Mouse (Mus musculus): ENCODE measurements at regions not wholly inside any gene's neighbourhood (a gene's known extent, or its start where the extent isn't known, plus 50 kb on each side); places are given as distances from the start of the nearest gene placed in this dataset.

DNA sequence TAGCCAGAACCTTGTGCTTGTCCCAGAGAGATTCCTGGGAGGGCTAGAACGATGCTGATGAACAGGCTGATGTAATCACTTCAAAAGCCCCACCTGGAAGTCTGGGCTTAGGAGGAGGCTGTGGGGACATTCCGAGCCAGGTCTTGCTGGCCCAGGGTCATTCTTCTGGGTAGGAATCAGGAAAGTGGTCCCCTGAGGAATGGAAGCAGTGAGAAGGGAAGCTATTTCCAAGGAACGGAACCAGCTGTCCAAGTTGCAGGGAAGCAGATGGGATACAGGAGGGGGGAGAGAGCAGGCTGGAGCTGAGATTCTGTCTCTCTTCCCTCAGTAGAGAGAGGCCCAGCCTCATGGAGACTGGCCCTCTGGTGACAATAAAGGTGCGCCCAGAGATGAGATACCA is 243.9 kb downstream of the Tcf7l2 start:
- DNase-seq (ENCODE audit: extremely low spot score in 1 of 2, low spot score in 1 of 2): peak in 1 of 2 experiments; percentile 15

DNA sequence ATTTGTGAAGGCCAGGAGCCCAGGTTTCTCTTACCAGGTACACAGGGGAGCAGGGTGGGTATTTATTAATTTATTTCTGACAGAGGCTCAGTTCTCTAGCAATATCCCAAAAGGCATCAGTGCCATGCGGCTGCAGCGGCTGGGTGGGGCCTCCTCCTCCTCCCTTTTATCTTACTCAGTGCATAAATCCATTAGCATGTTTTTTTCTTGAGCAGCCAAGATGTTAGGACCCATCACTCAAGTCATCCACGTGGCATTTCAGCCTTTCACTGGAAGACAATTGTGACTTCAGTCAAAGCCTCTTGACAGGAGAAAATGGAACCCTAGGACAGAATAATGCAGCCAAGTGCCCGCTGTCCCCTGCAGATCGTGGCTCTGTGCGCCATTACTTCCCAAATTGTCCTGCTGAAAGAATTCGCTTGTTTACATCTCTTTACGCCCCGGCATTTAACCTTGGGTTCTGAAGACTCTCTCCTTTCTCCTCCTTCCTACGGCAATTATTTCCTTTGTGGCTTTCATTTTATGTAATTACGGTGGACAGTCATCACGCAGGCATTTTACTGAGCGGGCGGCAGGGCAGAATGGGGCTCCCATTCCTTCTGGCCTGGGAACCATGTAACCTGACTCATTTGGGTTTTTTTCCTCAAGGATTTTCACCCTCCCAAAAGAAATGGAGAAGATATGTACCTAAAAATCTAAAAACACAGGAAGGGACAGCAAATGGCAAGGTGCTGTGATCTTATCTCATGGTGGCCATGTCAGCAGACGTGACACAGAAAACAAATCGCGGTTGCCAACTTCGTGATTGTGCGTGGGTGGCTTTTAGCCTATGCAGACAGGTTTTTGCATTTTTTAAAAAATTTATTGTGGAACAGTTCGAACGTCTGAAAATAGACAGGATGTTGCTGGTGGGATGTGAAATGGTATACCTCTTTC is 250.4 kb downstream of the Tcf7l2 start:
- peak in 1 of 2 experiments; percentile 11 for DNase-seq (ENCODE audit: extremely low spot score in 1 of 2, low spot score in 1 of 2)

DNA sequence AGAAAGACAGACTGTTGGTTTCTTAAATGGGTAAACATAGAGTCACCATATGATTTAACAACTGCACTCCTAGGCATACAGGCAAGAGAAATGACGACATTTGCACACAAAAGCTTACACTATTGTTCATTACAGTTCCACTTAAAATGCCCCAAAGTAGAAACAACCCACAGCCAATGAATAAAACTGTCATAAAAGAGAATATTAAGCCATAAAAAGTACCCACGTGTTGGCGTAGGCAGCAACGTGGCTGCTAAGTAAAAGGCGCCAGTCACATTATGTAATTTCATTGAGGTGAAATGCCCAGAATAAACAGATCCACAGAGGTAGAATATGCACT is 251.1 kb downstream of the Tcf7l2 start:
- DNase-seq (ENCODE audit: extremely low spot score in 1 of 2, low spot score in 1 of 2): no peak

DNA sequence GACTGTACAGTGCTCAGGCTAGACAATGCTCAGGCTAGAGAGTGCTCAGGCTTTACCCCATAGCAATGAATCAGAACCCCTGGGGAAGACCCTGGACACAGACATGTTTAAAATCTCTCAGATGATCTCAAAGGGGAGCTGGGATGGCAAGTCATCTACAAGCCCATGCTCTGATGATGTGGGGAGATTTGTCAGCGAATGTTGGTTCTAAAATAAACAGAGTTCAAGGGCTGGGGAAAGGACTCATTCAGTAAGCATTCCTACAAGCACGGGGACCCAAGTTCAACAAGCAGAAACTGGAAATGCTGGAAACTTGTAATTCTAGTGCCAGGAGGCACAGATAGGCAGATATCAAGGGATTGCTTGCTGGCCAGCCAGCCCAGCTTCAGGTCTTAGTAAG is 254.1 kb downstream of the Tcf7l2 start:
- no peak for DNase-seq (ENCODE audit: extremely low spot score in 1 of 2, low spot score in 1 of 2)

DNA sequence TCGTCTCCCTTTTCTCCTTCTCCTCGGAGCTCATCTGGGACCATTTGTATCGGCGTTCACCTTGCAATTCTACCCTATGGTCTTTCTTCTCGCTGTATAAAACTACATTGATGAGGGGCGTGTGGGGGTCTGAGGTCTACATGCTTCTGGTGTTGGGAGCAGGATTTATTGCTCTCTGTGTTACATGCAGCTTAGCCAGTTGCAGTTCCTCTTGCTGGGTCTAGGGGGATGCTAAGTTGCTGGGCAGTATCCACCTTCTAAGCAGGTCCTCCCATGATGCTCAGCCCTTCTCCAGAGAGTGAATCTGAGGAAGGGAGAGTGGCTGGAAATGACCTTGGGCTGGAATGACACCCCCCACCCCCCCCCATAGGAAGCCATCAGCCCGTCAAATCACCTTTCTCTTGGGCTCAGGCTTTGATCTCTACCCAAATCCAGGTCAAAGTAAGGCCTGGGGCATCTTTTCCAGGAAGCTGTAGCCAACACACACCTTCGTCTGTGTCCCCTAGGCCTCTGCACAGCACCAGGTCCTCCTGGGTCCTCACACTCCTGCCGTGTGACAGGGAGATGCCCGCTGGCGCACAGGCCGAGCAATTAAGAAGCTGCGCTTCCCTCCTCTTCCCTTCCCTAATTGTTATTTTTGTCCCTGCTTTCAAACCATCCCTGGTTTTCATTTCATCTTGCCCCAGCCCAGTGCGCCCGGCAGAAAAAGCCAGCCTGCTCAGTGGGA is 257.0 kb downstream of the Tcf7l2 start:
- no peak for DNase-seq (ENCODE audit: extremely low spot score in 1 of 2, low spot score in 1 of 2)

DNA sequence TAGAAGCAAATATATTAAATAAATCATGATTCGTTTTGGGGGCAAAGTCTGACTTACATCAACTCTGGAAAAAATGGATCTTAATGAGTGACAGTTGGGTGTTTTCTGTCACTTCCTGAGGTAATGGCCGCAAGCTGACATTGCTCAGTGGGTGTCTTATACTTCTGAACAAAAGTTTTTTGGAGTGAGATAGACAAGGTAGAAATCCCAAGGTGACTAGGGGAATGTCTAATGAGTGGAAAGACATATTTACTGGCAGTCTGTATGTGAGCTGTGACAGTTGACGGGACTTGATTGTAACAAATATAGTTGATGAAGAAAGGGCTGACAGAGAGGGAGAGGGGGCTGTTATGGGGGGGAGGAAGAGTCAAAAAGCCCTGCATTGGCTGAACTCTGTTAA is 257.8 kb downstream of the Tcf7l2 start:
- DNase-seq (ENCODE audit: extremely low spot score in 1 of 2, low spot score in 1 of 2): no peak

DNA sequence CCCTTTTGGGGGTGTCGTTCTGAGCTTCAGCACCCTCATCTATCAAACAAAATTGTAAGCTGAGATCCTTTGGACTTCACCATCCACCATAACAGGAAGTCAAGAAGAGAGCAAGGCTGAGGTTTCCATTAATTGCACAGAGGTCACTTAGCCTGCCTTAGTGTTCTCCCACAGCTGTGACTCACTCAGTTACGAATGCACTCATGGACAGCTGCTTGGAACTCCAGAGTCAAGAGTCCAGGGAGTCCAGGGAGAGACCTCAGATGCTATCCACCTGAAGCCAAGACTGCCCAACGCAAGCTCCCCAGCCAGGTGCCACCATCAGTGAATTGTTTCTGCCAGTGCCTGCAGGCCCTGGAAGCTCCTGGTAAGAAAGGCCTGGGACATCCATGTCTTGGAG is 259.8 kb downstream of the Tcf7l2 start:
- no peak for DNase-seq (ENCODE audit: extremely low spot score in 1 of 2, low spot score in 1 of 2)

DNA sequence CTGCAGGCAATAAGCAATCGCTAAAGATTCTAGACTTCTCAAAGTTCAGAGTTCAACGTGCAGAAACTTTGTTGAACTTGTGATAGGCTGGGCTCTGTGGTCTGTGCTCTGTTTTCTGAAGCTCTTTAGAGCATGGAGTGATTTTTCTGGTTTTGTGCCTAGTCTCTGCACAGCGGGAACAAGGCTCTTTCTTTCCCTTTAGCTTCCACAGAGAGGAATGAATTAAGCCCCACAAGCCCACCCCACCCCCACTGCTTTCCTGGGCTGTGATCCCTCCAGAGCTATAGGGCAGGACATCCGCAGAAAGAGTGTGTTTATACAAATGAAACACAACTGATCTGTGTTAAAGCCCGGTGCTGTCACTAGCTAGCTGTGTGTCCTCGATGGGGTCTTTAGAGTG is 264.3 kb downstream of the Tcf7l2 start:
- no peak for DNase-seq (ENCODE audit: extremely low spot score in 1 of 2, low spot score in 1 of 2)

DNA sequence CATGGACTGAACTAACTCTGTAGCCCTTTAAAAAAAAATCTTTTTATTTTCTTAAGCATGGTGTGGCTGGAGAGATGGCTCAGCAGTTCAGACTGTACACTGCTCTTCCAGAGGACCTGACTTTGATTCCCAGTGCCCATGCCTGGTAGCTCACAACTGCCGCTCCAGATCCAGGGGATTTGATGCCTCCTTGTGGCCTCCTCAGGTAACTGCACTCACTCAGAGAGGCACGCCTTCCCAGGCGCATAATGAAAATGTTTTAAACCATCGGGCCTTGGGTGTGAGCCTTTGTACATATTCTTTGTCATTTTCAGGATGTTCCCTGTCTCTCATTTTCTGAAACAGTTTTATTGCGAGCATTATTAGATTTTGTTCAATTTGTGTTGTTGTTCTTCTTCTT is 265.8 kb downstream of the Tcf7l2 start:
- DNase-seq (ENCODE audit: extremely low spot score in 1 of 2, low spot score in 1 of 2): no peak

DNA sequence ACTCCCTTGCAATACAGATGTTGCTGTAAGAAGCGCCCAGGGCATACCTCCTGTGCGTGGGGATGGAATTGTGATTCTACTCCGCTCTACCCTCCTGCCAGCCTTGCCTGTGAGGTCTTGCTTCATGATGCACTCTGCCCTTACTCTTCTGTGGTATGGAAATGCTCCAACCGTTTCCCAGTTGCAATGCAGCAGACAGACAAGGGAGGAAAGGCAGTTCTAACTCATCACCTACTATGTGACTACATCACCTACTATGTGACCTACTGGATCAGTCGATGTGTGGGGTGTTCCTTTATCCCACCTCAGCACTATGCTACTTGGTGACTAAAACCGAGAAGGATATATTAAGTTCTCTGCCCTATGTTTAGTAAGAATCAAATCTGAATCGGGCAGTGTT is 269.1 kb downstream of the Tcf7l2 start:
- DNase-seq (ENCODE audit: extremely low spot score in 1 of 2, low spot score in 1 of 2): no peak

DNA sequence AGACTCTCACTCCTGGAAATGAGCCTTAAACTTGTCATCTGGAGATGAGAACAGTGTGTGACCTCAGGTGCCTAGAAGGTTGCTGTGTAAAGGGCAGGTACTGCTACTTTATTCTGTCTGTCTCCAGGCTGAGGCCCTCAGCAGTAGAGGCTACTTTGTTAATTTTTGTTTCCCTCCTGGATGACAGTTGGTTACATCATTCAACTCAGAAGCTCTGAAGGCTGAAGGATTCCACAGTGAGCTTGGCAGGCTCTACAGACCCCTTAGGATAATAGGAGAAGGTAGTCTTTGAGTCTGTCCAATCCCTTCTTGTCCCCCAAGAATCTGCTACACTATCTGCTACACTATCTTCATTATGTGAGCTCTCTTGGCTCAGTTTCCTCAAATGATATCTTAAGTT is 269.7 kb downstream of the Tcf7l2 start:
- DNase-seq (ENCODE audit: extremely low spot score in 1 of 2, low spot score in 1 of 2): no peak

DNA sequence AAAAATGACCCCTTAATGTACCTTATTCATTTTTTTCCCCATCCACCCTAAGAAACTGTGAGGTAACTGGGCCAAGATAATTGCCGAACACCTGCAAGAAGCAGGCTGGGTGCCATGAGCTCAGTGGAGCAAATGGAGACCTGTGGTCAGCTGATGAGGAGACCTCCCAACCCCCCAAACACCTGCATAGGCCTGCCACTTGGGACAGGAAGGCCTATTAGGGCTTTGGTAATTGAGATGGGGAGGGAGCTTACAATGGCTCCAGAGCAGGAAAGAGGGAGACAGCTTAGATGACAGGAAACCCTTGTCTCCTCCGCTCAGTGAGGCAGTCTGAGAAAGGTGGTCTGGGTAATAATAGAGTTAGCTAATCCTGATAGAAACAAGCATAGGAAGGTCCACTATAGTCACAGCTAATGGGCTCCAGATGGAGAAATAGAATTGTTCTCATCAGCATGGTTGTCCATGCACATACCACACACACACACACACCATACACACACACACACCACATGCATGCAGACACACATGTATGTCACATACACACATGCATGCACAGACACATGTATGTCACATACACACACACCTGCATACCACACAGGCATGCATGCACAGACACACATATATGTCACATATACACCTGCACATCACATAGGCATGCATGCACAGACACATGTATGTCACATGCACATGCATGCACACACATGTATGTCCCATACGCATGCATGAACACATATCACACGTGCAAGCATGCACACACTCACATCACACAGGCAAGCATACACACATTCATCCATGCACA is 270.2 kb upstream of the Habp2 start:
- DNase-seq (ENCODE audit: extremely low spot score in 1 of 2, low spot score in 1 of 2): no peak

DNA sequence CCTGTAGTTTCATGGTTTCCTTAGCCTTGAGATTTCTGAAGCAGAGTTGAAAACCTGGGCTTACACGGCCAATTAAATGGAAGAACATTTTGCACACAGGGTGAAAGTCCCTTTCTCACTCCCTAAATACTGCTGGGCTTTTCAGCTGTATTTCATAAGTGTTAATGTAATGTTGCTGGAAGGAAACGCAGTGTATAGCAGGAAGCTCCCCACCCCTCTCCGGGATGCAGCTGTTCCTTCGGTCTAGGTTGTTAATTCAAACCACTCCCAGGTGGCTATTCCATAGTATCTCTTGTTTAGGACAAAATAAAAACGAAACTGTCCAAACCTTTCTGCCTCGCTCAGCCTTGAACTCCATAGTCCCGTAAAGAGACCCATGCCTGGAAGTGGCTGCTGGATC is 269.4 kb upstream of the Habp2 start:
- DNase-seq (ENCODE audit: extremely low spot score in 1 of 2, low spot score in 1 of 2): no peak

DNA sequence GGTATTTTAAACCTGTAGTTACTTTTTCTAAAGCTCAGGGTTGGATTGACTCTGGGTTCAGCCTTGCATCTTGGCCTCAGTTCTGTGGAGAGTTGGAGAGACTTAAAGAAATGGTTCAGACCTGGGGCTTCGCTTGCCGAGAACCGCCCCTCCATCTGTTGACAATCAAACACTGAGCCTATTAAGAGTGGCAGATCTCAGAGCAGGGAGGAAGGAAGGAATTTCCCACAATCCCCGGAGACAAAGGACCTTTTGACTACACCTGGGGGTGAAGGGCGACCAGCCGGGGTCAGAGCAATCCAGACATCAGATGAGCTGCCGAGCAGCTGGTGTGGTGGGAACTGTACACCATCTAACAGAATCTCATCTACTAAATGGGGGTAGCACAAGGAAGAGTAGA is 267.8 kb upstream of the Habp2 start:
- DNase-seq (ENCODE audit: extremely low spot score in 1 of 2, low spot score in 1 of 2): no peak

DNA sequence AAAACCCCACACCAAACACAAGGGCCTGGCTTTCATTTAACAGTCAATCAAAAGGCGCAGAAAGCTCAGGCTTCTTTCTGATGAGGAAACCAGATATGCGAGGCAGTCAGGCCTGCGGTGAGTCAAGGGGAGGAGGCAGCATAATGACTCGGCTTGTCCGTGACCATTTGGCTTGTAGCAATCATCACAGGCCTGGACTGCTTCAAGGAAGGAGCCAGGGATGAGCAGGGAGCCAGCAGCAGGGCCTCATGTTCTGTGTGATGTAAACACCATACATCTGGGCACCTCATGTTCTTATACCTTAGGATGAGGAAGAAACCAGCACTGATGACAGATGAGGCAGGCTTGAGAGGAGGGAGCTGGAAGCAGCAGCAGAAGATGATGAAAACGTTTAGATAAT is 264.6 kb upstream of the Habp2 start:
- DNase-seq (ENCODE audit: extremely low spot score in 1 of 2, low spot score in 1 of 2): no peak

DNA sequence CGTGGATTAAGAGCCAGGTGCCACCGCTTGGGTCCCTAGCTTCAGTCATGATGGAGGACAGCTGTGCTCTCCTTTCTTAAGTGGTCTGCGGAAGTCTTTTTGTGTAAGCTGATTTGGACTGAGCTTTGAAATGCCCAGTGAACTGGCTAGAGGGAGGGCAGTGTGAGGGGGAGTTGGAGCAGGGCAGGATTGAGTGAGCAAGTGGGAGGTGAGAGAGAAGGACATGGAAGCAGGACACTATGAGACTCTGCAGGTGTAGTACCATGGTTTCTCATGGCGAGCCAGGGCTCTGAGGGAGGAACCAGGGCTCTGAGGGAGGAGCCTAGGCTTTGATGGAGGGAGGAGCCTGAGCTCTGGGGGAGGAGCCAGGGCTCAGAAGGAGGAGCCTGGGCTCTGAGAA is 262.3 kb upstream of the Habp2 start:
- no peak for DNase-seq (ENCODE audit: extremely low spot score in 1 of 2, low spot score in 1 of 2)

DNA sequence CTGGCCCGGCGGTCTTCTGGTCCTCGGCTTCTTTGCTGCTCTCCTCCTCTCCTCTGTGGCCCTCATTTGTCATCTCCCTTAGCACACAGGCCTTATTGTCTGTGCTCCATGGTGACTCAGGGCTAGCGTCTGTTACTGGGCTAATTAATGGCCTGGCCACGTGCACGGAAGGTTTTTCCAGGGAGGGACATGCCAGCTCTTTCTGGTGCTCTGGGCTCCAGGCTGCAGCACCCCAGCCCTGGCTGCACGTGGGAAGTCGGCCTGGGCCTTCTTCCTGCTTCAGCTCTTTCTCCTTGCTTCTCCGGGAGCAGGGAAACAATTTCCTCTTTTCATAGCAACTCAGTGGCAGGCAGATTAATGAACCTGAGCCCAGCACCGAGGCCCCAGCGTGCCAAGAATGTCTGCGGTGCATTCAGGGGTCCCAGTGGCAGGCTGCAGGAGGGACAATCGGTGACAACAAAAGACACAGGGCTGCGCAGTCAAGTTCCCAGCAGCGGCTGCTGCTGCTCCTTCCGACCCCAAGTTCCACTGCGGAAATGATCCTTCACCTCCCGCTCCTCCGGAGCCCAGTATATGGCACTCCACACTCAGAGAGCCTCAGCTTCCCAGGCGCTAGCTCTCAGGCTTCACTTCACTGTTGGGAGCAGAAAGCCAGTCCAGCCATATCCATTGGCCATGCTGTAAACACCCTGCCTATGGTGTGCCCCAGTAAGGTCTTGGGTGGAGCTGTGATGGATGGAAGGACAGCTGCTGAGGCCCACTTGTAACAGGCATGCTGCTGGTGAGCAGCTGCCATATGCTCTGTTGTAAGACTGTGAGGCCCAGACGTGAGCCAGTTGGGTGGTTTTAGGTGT is 257.3 kb upstream of the Habp2 start:
- peak; percentile 18 to 21 for DNase-seq (ENCODE audit: extremely low spot score in 1 of 2, low spot score in 1 of 2)

DNA sequence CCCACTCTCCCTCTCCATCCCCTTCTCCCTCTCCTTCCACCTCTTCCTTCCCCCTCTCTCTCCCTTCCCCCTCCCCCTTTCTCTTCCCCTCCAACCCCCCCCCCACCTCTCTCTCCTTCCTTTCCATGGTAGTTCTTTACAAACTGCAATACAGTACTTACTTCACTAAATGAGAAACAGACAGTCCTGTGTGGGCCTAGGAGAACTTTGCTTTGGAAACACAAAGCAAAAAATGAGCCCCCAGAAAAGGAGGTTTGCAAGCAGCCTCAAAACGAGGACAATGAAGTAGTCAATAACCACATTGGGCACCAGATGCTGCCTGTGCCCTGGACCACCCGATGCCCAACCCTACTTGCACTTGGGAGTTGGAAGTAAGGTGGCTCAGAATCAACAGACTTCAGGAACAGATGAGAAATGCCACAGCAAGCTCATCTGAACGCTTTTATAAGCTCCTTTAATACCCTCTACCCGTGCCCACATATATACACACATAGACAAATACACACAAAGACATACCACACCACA is 256.5 kb upstream of the Habp2 start:
- DNase-seq (ENCODE audit: extremely low spot score in 1 of 2, low spot score in 1 of 2): no peak

DNA sequence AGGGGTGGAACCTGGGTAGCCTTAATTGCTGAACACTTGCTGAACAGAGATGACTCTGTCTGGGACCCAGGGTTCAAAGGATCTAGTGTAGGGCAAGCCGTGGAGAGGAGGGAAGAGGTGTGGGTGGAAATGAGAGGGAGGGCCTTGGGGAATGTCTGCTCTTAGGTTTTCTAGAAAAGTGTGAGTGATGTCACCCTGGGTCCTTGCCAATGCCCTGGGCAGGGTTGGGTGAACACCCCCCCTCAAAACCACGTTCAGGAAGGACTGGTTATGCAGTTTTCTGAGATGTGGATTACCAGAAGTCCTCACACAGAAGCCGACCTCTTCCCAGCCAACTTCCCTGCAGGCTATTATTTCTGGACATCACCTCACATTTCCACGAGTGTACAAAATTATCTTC is 252.4 kb upstream of the Habp2 start:
- DNase-seq (ENCODE audit: extremely low spot score in 1 of 2, low spot score in 1 of 2): no peak

DNA sequence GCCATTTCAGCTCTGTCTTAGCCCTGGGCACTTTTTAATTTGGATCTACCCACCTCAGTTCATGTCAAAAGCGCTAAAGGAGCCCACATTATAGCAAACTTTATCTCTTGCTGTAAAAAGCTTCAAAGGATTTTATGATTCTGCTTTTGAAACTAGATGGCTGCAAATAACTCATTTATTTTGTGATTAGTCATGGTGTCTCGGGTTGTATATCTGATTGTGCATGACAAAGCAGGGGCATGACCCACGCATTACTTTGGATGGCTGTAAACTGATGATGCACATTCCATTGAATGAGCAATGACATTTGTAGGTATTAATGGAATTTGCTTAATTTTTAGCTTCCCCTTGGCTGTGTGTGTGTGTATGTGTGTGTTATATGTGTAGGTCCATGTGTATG is 249.4 kb upstream of the Habp2 start:
- no peak for DNase-seq (ENCODE audit: extremely low spot score in 1 of 2, low spot score in 1 of 2)
